8 mouse cellular contexts compared by ENCODE assay signal in the genomic region with DNA sequence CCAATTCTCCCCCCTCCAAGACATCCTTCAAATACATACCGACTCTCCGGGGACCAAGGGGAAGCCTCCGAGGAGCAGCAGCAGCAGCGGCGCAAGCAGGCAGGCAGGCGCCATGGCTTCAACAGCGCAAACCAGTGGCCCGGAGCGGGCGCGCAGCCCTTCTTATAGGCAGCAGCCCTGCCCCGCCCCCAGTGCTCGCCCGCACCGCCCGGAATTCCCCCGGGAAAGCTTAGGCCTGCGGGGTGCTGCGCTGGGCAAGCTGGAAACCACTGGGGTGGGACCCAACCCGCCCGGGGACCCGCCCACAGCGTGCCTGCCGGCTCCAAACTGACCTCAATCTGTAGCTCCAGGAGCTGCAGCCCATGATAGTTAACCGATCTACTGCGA. TPM values are rescaled to one million over a fixed set of nuclear protein-coding genes. Genes with fewer than 3 reads are reported as not detected.
DNase-seq lines count a peak whose midpoint lies in the region; ATAC-seq and TF ChIP-seq lines count a peak whose summit lies in the region.

No protein-coding gene starts in this region.

- no peak for TF ChIP-seq CTCF in Patski (IDR thresholded peaks at IDR 0.05)

- intact Hi-C loops in left cerebral cortex, postnatal 36 days (cut with DNase I) = no loop called here

- ATAC-seq in Patski = peak; percentile 70
- 0 out of 2 replicates have a peak, but pooled peaks have one; percentile 12 for ATAC-seq in megakaryocyte-erythroid progenitor cell, adult 5-6 weeks (replicated peaks; ENCODE audit: low FRiP score, low TSS enrichment, poor library complexity, severe bottlenecking)

- no peaks in the 10 kb centered on the region for H3K27me3 ChIP-seq in Patski

- in situ Hi-C loops in Patski (cut with MboI; ENCODE audit: low pct_unique_long_range_greater_than_20kb) = no loop called here

- CTCF ChIA-PET in Patski (lab: Charles Lee) = interaction anchor here (0.8 to 1.4 kb wide), 3 partner anchors 13 to 18 kb away, joined by 3 read pairs; a partner anchor contains a TSS

- DNase-seq in Patski (ENCODE audit: low read depth, low spot score) = no peak
- DNase-seq in cerebellum, postnatal 4 days (ENCODE audit: low spot score in 2 of 2) = peak; percentile 63 to 67
- DNase-seq in gastrocnemius, postnatal 10 days = peak; percentile 89
- peak; percentile 61 for DNase-seq in induced T-regulatory cell, adult 2 months (ENCODE audit: low read depth)
- peak; percentile 65 to 73 for DNase-seq in left cerebral cortex, postnatal 36 days (ENCODE audit: low spot score in 2 of 2)
- DNase-seq in right cerebral cortex, postnatal 14 days = peak; percentile 75
- DNase-seq in urinary bladder, postnatal 14 days (ENCODE audit: low spot score) = peak; percentile 89

- POLR2A ChIA-PET in Patski (lab: Charles Lee) = interaction anchor here (1.0 to 9.4 kb wide), 5 partner anchors 11 to 75 kb away, joined by 3 to 110 read pairs (median 3); a partner anchor contains a TSS

RNA-seq across cellular contexts. Expression of a gene that starts 0.6 kb away (rescaled TPM):
- 672 TPM for polyA plus RNA-seq in Patski (2021)
- total RNA-seq in gastrocnemius, postnatal 10 days (2021) = 10 to 100 TPM; 52.5 TPM
- total RNA-seq in left cerebral cortex, postnatal 36 days (2021) = 10 to 100 TPM; 98.5 TPM
- 1.0 and 5.3 TPM in 2 replicates for total RNA-seq in megakaryocyte-erythroid progenitor cell, adult 5-6 weeks (2014; fragmentation: Nextera tagmentation)
- 0.23 and 1.3 TPM in 2 replicates for total RNA-seq in megakaryocyte-erythroid progenitor cell, adult 5-6 weeks (2017)

RNA-seq across cellular contexts. Expression of a gene that starts 13.7 kb away (rescaled TPM):
- polyA plus RNA-seq in Patski (2021) = 55.1 TPM
- total RNA-seq in gastrocnemius, postnatal 10 days (2021) = 10 to 100 TPM; 16.8 to 18.4 TPM
- 10 to 100 TPM; 34.7 to 40.4 TPM for total RNA-seq in left cerebral cortex, postnatal 36 days (2021)
- total RNA-seq in megakaryocyte-erythroid progenitor cell, adult 5-6 weeks (2014; fragmentation: Nextera tagmentation) = 25.7 and 26.7 TPM in 2 replicates
- total RNA-seq in megakaryocyte-erythroid progenitor cell, adult 5-6 weeks (2017) = 10.9 and 16.0 TPM in 2 replicates

RNA-seq across cellular contexts. Expression of a gene that starts 17.7 kb away (rescaled TPM):
- polyA plus RNA-seq in Patski (2021) = 18.5 TPM
- 1 to 10 TPM in 1 of 2 experiments, not detected in 1; 3.3 TPM for total RNA-seq in gastrocnemius, postnatal 10 days (2021)
- 10 to 100 TPM in 1 of 2 experiments, 1 to 10 TPM in 1; 8.1 to 14.9 TPM for total RNA-seq in left cerebral cortex, postnatal 36 days (2021)
- total RNA-seq in megakaryocyte-erythroid progenitor cell, adult 5-6 weeks (2014; fragmentation: Nextera tagmentation) = not detected in 2 replicates
- total RNA-seq in megakaryocyte-erythroid progenitor cell, adult 5-6 weeks (2017) = not detected in 2 replicates

RNA-seq across cellular contexts. Expression of a gene that starts 30.5 kb away (rescaled TPM):
- polyA plus RNA-seq in Patski (2021) = 0.39 TPM
- not detected for total RNA-seq in gastrocnemius, postnatal 10 days (2021)
- total RNA-seq in left cerebral cortex, postnatal 36 days (2021) = not detected
- not detected in 2 replicates for total RNA-seq in megakaryocyte-erythroid progenitor cell, adult 5-6 weeks (2014; fragmentation: Nextera tagmentation)
- total RNA-seq in megakaryocyte-erythroid progenitor cell, adult 5-6 weeks (2017) = not detected in 2 replicates

RNA-seq across cellular contexts. Expression of a gene that starts 38.1 kb away (rescaled TPM):
- polyA plus RNA-seq in Patski (2021) = 0.10 TPM
- total RNA-seq in gastrocnemius, postnatal 10 days (2021) = 1 to 10 TPM; 5.8 to 7.8 TPM
- 10 to 100 TPM; 11.4 to 13.0 TPM for total RNA-seq in left cerebral cortex, postnatal 36 days (2021)
- not detected in 2 replicates for total RNA-seq in megakaryocyte-erythroid progenitor cell, adult 5-6 weeks (2014; fragmentation: Nextera tagmentation)
- 0.09 TPM in 1 of 2 replicates, not detected in the other for total RNA-seq in megakaryocyte-erythroid progenitor cell, adult 5-6 weeks (2017)

Comparison
In these comparisons a context has a peak if more than half of its experiments do, and no peak if none do; other contexts are left out.
1. RNA of a gene that starts 0.6 kb away (total RNA-seq): 98.5 TPM in left cerebral cortex, postnatal 36 days and 52.5 TPM in gastrocnemius, postnatal 10 days; 0.23 to 5.3 TPM in megakaryocyte-erythroid progenitor cell, adult 5-6 weeks; every median in the first group is over 4 times any median in the second.